Mouse (Mus musculus) kidney, adult 8-10 months (tissue): ENCODE results near the gene Kif26a.

Source experiments
- DNase-seq, 2 experiments: peaks; one replicate each; pipeline ENCODE4 v3.0.0; 2022

Gene Kif26a

GRCm38 (mm10) chr12:112170671-112171574, 24.9 kb downstream of the Kif26a start:
- no peak for DNase-seq

GRCm38 (mm10) chr12:112171657-112172056, 25.6 kb downstream of the Kif26a start:
- no peak for DNase-seq

GRCm38 (mm10) chr12:112172214-112172613, 26.2 kb downstream of the Kif26a start:
- no peak for DNase-seq

- no peak for DNase-seq
Measured at GRCm38 (mm10) chr12:112177679-112178078, 31.7 kb downstream of the Kif26a start.

- no peak for DNase-seq
Measured at GRCm38 (mm10) chr12:112179687-112180086, 33.7 kb downstream of the Kif26a start.

- DNase-seq: no peak
Measured at GRCm38 (mm10) chr12:112181921-112182608, 36.1 kb downstream of the Kif26a start.

GRCm38 (mm10) chr12:112182609-112182955, 36.6 kb downstream of the Kif26a start:
- no peak for DNase-seq

- peak; percentile 53 to 61 for DNase-seq
Measured at GRCm38 (mm10) chr12:112183675-112184074, 37.7 kb downstream of the Kif26a start.

GRCm38 (mm10) chr12:112184390-112184789, 38.4 kb downstream of the Kif26a start:
- peak; percentile 69 to 79 for DNase-seq

- DNase-seq: peak; percentile 28 to 50
Measured at GRCm38 (mm10) chr12:112186899-112187298, 40.9 kb downstream of the Kif26a start.

GRCm38 (mm10) chr12:112191753-112192152, 45.7 kb downstream of the Kif26a start:
- DNase-seq: no peak

GRCm38 (mm10) chr12:112195019-112195418, 49.0 kb downstream of the Kif26a start:
- DNase-seq: no peak

GRCm38 (mm10) chr12:112196562-112196961, 50.6 kb downstream of the Kif26a start:
- DNase-seq: no peak

GRCm38 (mm10) chr12:112199363-112199762, 53.4 kb downstream of the Kif26a start:
- DNase-seq: no peak

- DNase-seq: no peak
Measured at GRCm38 (mm10) chr12:112200045-112200444, 54.0 kb downstream of the Kif26a start.

GRCm38 (mm10) chr12:112207163-112207562, 61.2 kb downstream of the Kif26a start:
- no peak for DNase-seq

GRCm38 (mm10) chr12:112207734-112208133, 61.7 kb downstream of the Kif26a start:
- DNase-seq: no peak

- DNase-seq: no peak
Measured at GRCm38 (mm10) chr12:112210622-112211021, 64.6 kb downstream of the Kif26a start.

GRCm38 (mm10) chr12:112214441-112214857, 68.4 kb downstream of the Kif26a start:
- no peak for DNase-seq

GRCm38 (mm10) chr12:112215545-112215944, 69.5 kb downstream of the Kif26a start:
- DNase-seq: no peak

GRCm38 (mm10) chr12:112217021-112217420, 71.0 kb downstream of the Kif26a start:
- no peak for DNase-seq

- DNase-seq: peak; percentile 54 to 58
Measured at GRCm38 (mm10) chr12:112217681-112218080, 71.7 kb downstream of the Kif26a start.

- DNase-seq: no peak
Measured at GRCm38 (mm10) chr12:112221290-112221689, 75.3 kb downstream of the Kif26a start.
